Mouse (Mus musculus): Measurements from ENCODE around the gene Scarb2.

DNA sequence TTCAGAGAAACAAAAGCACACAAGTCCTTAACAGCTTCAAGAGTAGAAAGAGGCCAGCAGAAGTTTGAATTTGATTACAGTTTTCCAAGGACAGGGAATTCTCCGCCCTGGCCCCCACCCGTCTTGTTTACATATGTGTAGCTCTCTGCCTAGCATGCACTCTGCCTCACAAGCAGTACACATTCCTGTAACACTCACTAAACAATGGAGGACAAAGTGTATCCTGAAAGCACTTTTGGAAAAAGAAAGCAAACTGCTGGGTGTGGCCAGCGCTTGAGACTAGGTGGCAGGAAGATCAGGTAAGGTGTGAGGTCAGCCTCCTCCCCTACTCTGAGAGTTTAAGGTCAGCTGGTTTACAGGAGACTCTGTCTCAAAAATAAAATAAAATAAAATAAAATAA, 8.4 kb downstream of the Scarb2 start:
- no peak for TF ChIP-seq REST (IDR thresholded peaks at IDR 0.05; ENCODE audit: insufficient read depth, insufficient read length)
- TF ChIP-seq POLR2A (IDR thresholded peaks at IDR 0.05; ENCODE audit: insufficient read length, low read depth): no peak
- no peak for TF ChIP-seq E2F4 (IDR thresholded peaks at IDR 0.05; ENCODE audit: insufficient read depth)

Data from myocyte (in vitro differentiated cells).